Mouse (Mus musculus) heart, embryonic 14.5 days (tissue): Measurements from ENCODE around the gene Ift80. TPM values are rescaled to one million over a fixed set of nuclear protein-coding genes. Genes with fewer than 3 reads are reported as not detected.

Experiments
- ATAC-seq: fragments of 200-750 bp; cut with Nextera tagmentation; 2 replicates; pipeline ENCODE4 v1.8.0; 2017; ENCODE audit warnings: low read depth, moderate TSS enrichment; ENCODE audit not compliant: insufficient number of reproducible peaks, insufficient read depth, low FRiP score
- H3K27ac ChIP-seq, 2 experiments: fragments of 200-500 bp in 1 of 2; fragments of 300-500 bp in 1 of 2; sonication (generic) in 1 of 2; replicated peaks in 1 of 2; 2 replicates each; pipeline ENCODE4 v1.5.1; 2012 to 2014; ENCODE audit warnings: low read depth in 2 of 2, low read length in 2 of 2, control low read depth in 1 of 2, mild to moderate bottlenecking in 1 of 2, mixed read lengths in 1 of 2; ENCODE audit not compliant: control insufficient read depth in 1 of 2, insufficient read depth in 1 of 2
- H3K27me3 ChIP-seq: fragments of 300-500 bp; sonication (generic); 2 replicates; pipeline ENCODE4 v1.6.1; 2014; ENCODE audit warnings: mild to moderate bottlenecking, low read length, control low read depth; ENCODE audit not compliant: control insufficient read depth, insufficient read depth
- H3K36me3 ChIP-seq: fragments of 300-500 bp; sonication (generic); 2 replicates; pipeline ENCODE4 v1.6.1; 2014; ENCODE audit warnings: mild to moderate bottlenecking, control low read depth, low read length, mixed read lengths; ENCODE audit not compliant: control insufficient read depth, insufficient read depth
- H3K4me1 ChIP-seq, 2 experiments: fragments of 200-500 bp in 1 of 2; fragments of 300-500 bp in 1 of 2; sonication (generic) in 1 of 2; 2 replicates each; pipeline ENCODE4 v1.6.1; 2012 to 2014; ENCODE audit warnings: low read length in 2 of 2, control low read depth in 1 of 2, mixed read lengths in 1 of 2; ENCODE audit not compliant: control insufficient read depth in 2 of 2, insufficient read depth in 2 of 2
- H3K4me2 ChIP-seq: fragments of 300-500 bp; sonication (generic); 2 replicates; pipeline ENCODE4 v1.6.1; 2014; ENCODE audit warnings: mild to moderate bottlenecking, low read length
- H3K4me3 ChIP-seq, 2 experiments: fragments of 200-500 bp in 1 of 2; fragments of 300-500 bp in 1 of 2; sonication (generic) in 1 of 2; 2 replicates each; pipeline ENCODE4 v1.5.1; 2012 to 2014; ENCODE audit warnings: low read length in 2 of 2, mild to moderate bottlenecking in 2 of 2, control low read depth in 1 of 2, low read depth in 1 of 2, moderate library complexity in 1 of 2; ENCODE audit not compliant: control insufficient read depth in 1 of 2, insufficient read depth in 1 of 2
- H3K9ac ChIP-seq: fragments of 300-500 bp; sonication (generic); 2 replicates; pipeline ENCODE4 v1.6.1; 2014; ENCODE audit warnings: mild to moderate bottlenecking, low read length
- H3K9me3 ChIP-seq: fragments of 300-500 bp; sonication (generic); 2 replicates; pipeline ENCODE4 v1.6.1; 2016; ENCODE audit warnings: low read length, control low read depth; ENCODE audit not compliant: control insufficient read depth
- WGBS: fragments of 180-500 bp; shearing (Covaris S2); extraction: QIAGEN DNeasy Blood & Tissue Kit; methylation state at CpG from one replicate; pipeline ENCODE4 v1.1.7; 2014; 5-methylcytosine and 5-hydroxymethylcytosine counted together
- microRNA counts: library from miRNA; unstranded; fragments of <30 nt; microRNA quantifications from one replicate; lab custom pipeline; 2016
- microRNA-seq: library from miRNA; unstranded; fragments of <30 nt; microRNA quantifications from one replicate; pipeline ENCODE4, GENCODE M21; 2016
- polyA plus RNA-seq: library from polyadenylated mRNA; unstranded; fragments of >200 nt; fragmentation: Nextera tagmentation; extraction: Ambion mirVana; gene quantifications from 2 replicates; pipeline ENCODE4 v1.2.1, GENCODE M21; 2014

The Ift80 gene
- polyA plus RNA-seq, 1 experiment from 2014 or later = 9.3 TPM

DNA sequence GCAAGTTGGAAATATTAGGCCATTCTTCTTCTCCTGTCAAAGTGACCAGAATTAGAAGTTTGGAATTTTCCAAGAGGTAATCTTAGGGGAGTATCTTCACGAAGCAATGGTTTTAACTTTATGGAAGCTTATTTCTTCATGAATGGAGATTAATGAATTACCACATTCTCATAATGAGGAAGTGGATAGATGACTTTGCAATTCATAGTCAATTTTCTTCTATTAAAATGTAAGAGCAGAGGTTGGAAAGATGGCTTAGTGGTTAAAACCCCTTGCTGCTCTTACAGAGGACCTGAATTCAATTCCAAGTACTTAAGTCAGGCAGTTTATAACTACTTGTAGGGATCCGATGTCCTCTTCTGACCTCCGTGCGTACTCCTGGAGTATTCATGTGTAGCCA, 160.3 kb downstream of the Ift80 start:
- Histone ChIP-seq H3K4me1 (no peaks in the 10 kb centered on the region), H3K9me3 (0 out of 2 replicates have a peak, but pooled peaks cover 3% of the 10 kb centered on the region), H3K4me3 (no peak overlapping the region), H3K36me3 (no peaks in the 10 kb centered on the region), H3K4me2 (no peak overlapping the region), H3K27ac (no peak overlapping the region), H3K9ac (no peak overlapping the region), H3K27me3 (no peaks in the 10 kb centered on the region)
- WGBS = 92% methylated on average over 4 of the region's 4 CpGs
- no peak for ATAC-seq

MicroRNAs within 50 kb of the gene (microRNA counts, 519-probe panel; counts per million panel counts)
- 7,611 counts per million, percentile 96 among the panel's probes with 10 or more counts for microRNA mmu-miR-15b (lab: Ali Mortazavi, UCI)

Small RNAs within 50 kb of the gene (microRNA-seq; reads per million reads assigned to microRNA genes)
- gene Mir15b (1,766 reads per million, percentile 81 among the genes with 10 or more reads in this experiment), gene Mir16-2 (459 reads per million, percentile 72 among the genes with 10 or more reads in this experiment)

Other genes starting within 250 kb of the Ift80 start
- 8.5 and 12.0 TPM in 2 replicates for gene 1110032F04Rik, start 135.0 kb downstream of the Ift80 start, polyA plus RNA-seq
- 150 and 151 TPM in 2 replicates for gene Smc4, start 168 bp upstream of the Ift80 start, polyA plus RNA-seq
- gene Trim59, start 40.2 kb upstream of the Ift80 start, polyA plus RNA-seq = 66.3 and 67.0 TPM in 2 replicates
- gene Kpna4, start 122.5 kb upstream of the Ift80 start, polyA plus RNA-seq = 27.2 and 31.2 TPM in 2 replicates
- not detected in 2 replicates for gene Arl14, start 217.8 kb upstream of the Ift80 start, polyA plus RNA-seq